Mouse (Mus musculus) cerebellum, adult 2 months (tissue): ENCODE results near the gene Uhmk1.

Experiments
- CTCF ChIP-seq: fragments of 200-500 bp; IDR thresholded peaks from 2 replicates; pipeline ENCODE4 v1.5.1; 2011; ENCODE audit warnings: low read depth, mild to moderate bottlenecking, control low read depth, low read length, moderate library complexity, borderline replicate concordance; ENCODE audit not compliant: insufficient read depth
- POLR2A ChIP-seq: fragments of 200-500 bp; IDR thresholded peaks from 2 replicates; pipeline ENCODE4 v1.6.1; 2011; ENCODE audit warnings: low read length, control low read depth, borderline replicate concordance; ENCODE audit not compliant: insufficient read depth

GRCm38 (mm10) chr1:170245016-170245415 is 29.8 kb upstream of the Uhmk1 start:
- no peak for TF ChIP-seq CTCF
- TF ChIP-seq POLR2A, result no peak
